12 mouse cellular contexts compared by ENCODE assay signal in genomic region chr11:16941103-16941793, GRCm38 (mm10). TPM values are rescaled to one million over a fixed set of nuclear protein-coding genes. Genes with fewer than 3 reads are reported as not detected.
DNase-seq lines count a peak whose midpoint lies in the region; ATAC-seq lines count a peak whose summit lies in the region.
"Had no signal": no experiment of that assay in that cellular context is flagged by ENCODE, and none has a peak within 500 bp of the region (broad histone marks: within the 10 kb centered on the region; RNA-seq: fewer than 3 reads in every experiment).

No protein-coding gene starts in this region.

- DNase-seq in left cerebral cortex, postnatal 14 days (ENCODE audit: low spot score in 2 of 2), result peak; percentile 31 to 33
- DNase-seq in left cerebral cortex, adult 11 months (ENCODE audit: low spot score), result no peak
- peak; percentile 27 for DNase-seq in embryo, embryonic 11 days
- DNase-seq in layer of hippocampus, adult 8-10 months (ENCODE audit: low spot score in 2 of 2), result peak; percentile 14 to 34
- DNase-seq in kidney, postnatal 36 days, result no peak
- DNase-seq in testis, postnatal 10 days (ENCODE audit: low spot score), result no peak
- no peak for DNase-seq in heart, adult 18-20 months
- DNase-seq: cerebellum, adult 11 months had no signal

- H3K36me3 ChIP-seq in neural tube, embryonic 14.5 days (ENCODE audit: control insufficient read depth, insufficient read depth, low read length), result no peaks in the 10 kb centered on the region
- H3K36me3 ChIP-seq: stomach, embryonic 15.5 days had no signal

- no peaks in the 10 kb centered on the region for H3K9me3 ChIP-seq in neural tube, embryonic 14.5 days (ENCODE audit: control insufficient read depth, low read length)
- H3K9me3 ChIP-seq: stomach, embryonic 15.5 days had no signal

- 26% methylated on average over 4 of the region's 4 CpGs for WGBS in neural tube, embryonic 14.5 days

- H3K4me3 ChIP-seq in neural tube, embryonic 14.5 days (ENCODE audit: low read depth, low read length), result no peak overlapping the region
- H3K4me3 ChIP-seq: myocyte; stomach, embryonic 15.5 days had no signal

- intact Hi-C loops in left cerebral cortex, postnatal 14 days (cut with DNase I), result no loop called here

- H3K9ac ChIP-seq in neural tube, embryonic 14.5 days (replicated peaks; ENCODE audit: low read depth, low read length), result no peak overlapping the region
- H3K9ac ChIP-seq: liver, embryonic 14.5 days; stomach, embryonic 15.5 days had no signal

- peak overlapping the region; percentile 22 for H3K27ac ChIP-seq in neural tube, embryonic 14.5 days (ENCODE audit: low read depth, low read length)
- H3K27ac ChIP-seq: liver, embryonic 14.5 days; stomach, embryonic 15.5 days had no signal

- ATAC-seq in neural tube, embryonic 14.5 days (ENCODE audit: low read depth), result peak; percentile 83; the same call in 1 of the 2 replicates

- H3K4me1 ChIP-seq in neural tube, embryonic 14.5 days (ENCODE audit: control insufficient read depth, insufficient read depth, low read length), result peaks cover 6% of the 10 kb centered on the region; the same call in 1 of the 2 replicates
- H3K4me1 ChIP-seq: stomach, embryonic 15.5 days had no signal

- no peak overlapping the region for H3K4me2 ChIP-seq in neural tube, embryonic 14.5 days (ENCODE audit: low read depth, low read length)
- H3K4me2 ChIP-seq: stomach, embryonic 15.5 days had no signal

- H3K27me3 ChIP-seq in neural tube, embryonic 14.5 days (ENCODE audit: control insufficient read depth, insufficient read depth, low read length), result no peaks in the 10 kb centered on the region
- H3K27me3 ChIP-seq: stomach, embryonic 15.5 days had no signal

RNA-seq across cellular contexts. Expression of gene Fbxo48, which starts 9.9 kb away (rescaled TPM):
- 1 to 10 TPM; 1.1 to 1.7 TPM for total RNA-seq in left cerebral cortex, postnatal 14 days (2021)
- 1 to 10 TPM; 1.3 to 1.7 (median 1.3) TPM for total RNA-seq in layer of hippocampus, adult 8-10 months (2022)
- polyA plus RNA-seq in neural tube, embryonic 14.5 days (2014; fragmentation: Nextera tagmentation; extraction: Ambion mirVana), result 0.60 and 0.91 TPM in 2 replicates
- total RNA-seq in heart, adult 18-20 months (2021), result under 1 TPM in 1 of 2 experiments, not detected in 1; 0.25 TPM

Comparison
In these comparisons a context has a peak if more than half of its experiments do, and no peak if none do; other contexts are left out.
1. DNase-seq: peak in left cerebral cortex, postnatal 14 days (2 of 2), embryo, embryonic 11 days (single experiment) and layer of hippocampus, adult 8-10 months (2 of 2); none in left cerebral cortex, adult 11 months (single experiment), kidney, postnatal 36 days (0 of 2), testis, postnatal 10 days (single experiment) and heart, adult 18-20 months (0 of 2).